Mouse (Mus musculus): ENCODE results near the gene Eva1b. TPM values are rescaled to one million over a fixed set of nuclear protein-coding genes. Genes with fewer than 3 reads are reported as not detected.

Gene Eva1b
- polyA plus RNA-seq (2017; shearing (Covaris generic)), result 38.4 TPM

GRCm38 (mm10) chr4:126147533-126148160 is at the start of gene Eva1b:
Eva1b (plus strand) TSS chr4:126147744.

DNA sequence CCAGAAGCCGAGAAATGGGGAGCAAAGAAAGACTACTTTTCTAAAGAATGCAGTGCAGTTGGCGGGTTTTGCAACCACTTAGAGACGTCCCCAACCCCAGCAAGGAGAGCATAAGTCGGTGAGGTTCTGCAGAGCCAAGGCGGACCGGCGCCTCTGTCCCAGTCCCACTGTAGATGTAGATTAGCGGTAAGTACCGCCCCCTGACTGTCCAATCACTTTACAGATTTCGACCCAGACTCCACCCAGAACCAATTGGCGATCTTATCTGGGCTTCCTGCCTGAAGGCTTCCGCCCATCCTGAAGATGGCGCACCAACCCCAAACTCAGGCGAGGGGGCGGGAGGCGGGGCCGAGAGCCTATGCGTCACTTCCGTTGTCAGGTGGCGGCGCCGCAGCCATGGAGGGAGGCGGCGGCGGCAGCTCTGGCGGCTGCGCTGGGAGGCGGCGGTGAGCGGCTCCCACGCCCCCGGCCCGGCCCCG is 43.9 kb upstream of the Eva1b start, which contains the start of gene Stk40:
Stk40 (plus strand) TSS at position 368 of the 479 bp plus-strand sequence.

DNA sequence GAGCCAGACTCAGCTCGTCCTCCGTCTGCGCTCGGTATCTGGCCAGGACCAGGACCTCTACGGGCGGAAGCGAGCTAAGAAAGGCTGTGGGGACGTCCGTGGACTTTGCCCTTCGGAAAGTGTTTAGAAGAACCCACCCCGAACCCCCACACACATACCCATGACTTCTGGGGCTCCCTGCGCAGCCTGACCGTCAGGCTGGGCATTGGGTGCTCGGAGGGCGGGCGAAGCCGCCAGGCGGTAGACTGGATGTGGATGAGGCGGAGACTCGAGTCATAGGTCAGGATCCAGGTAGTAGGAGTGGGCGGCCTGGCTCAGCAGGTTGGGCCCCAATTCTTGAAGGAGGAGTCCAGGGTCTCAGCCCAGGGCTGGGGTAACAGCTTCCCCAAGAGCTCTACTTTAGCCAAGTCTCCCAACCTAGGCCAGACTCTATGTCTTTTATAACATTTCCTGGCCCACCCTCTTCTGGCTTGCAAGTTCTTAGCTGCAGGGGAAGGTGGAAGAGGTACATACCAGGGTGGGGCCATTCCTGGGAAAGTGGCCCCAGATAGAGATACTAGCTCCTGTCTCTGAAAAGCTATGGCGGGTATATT is 15.6 kb downstream of the Eva1b start, which contains the start of gene Sh3d21:
Sh3d21 (minus strand) TSS at position 425 of the 593 bp plus-strand sequence.

Other genes starting within 250 kb of the Eva1b start
- gene Csf3r, start 123.2 kb upstream of the Eva1b start, polyA plus RNA-seq (2017; shearing (Covaris generic)), result not detected
- 79.9 TPM for gene Mrps15, start 100.8 kb upstream of the Eva1b start, polyA plus RNA-seq (2017; shearing (Covaris generic))
- gene Oscp1, start 89.2 kb upstream of the Eva1b start, polyA plus RNA-seq (2017; shearing (Covaris generic)), result 2.0 TPM
- gene Lsm10, start 51.1 kb upstream of the Eva1b start, polyA plus RNA-seq (2017; shearing (Covaris generic)), result 77.9 TPM
- 18.2 TPM for gene Stk40, start 43.8 kb upstream of the Eva1b start, polyA plus RNA-seq (2017; shearing (Covaris generic))
- gene Sh3d21, start 15.7 kb downstream of the Eva1b start, polyA plus RNA-seq (2017; shearing (Covaris generic)), result 1.1 TPM
- 263 TPM for gene Thrap3, start 55.0 kb downstream of the Eva1b start, polyA plus RNA-seq (2017; shearing (Covaris generic))
- 3.7 TPM for gene Map7d1, start 108.6 kb downstream of the Eva1b start, polyA plus RNA-seq (2017; shearing (Covaris generic))
- 112 TPM for gene Trappc3, start 114.6 kb downstream of the Eva1b start, polyA plus RNA-seq (2017; shearing (Covaris generic))
- not detected for gene Col8a2, start 139.0 kb downstream of the Eva1b start, polyA plus RNA-seq (2017; shearing (Covaris generic))
- 29.0 TPM for gene Adprhl2, start 174.0 kb downstream of the Eva1b start, polyA plus RNA-seq (2017; shearing (Covaris generic))
- gene Tekt2, start 177.9 kb downstream of the Eva1b start, polyA plus RNA-seq (2017; shearing (Covaris generic)), result not detected

Measured in inflammation-experienced regulatory T-cells, adult 16 weeks (primary cell).